Mouse (Mus musculus) large intestine, adult 2 months (tissue): ENCODE data around the gene Coq6. TPM values are rescaled to one million over a fixed set of nuclear protein-coding genes. Genes with fewer than 3 reads are reported as not detected.

Experiments
- DNase-seq: peaks from one replicate; pipeline ENCODE4 v3.0.0-alpha.2; 2012; ENCODE audit warnings: low read depth, low spot score
- WGBS: fragments of 180-500 bp; shearing (Covaris S2); methylation state at CpG from one replicate; pipeline ENCODE4 v1.1.7; 2018; 5-methylcytosine and 5-hydroxymethylcytosine counted together
- polyA plus RNA-seq: library from polyadenylated mRNA; depleted of rRNA; stranded (reverse); fragments of >200 nt; gene quantifications from 2 replicates; pipeline ENCODE4 v1.2.3, GENCODE M21; 2012

Gene Coq6
- polyA plus RNA-seq, 1 experiment, result 43.2 TPM

DNA sequence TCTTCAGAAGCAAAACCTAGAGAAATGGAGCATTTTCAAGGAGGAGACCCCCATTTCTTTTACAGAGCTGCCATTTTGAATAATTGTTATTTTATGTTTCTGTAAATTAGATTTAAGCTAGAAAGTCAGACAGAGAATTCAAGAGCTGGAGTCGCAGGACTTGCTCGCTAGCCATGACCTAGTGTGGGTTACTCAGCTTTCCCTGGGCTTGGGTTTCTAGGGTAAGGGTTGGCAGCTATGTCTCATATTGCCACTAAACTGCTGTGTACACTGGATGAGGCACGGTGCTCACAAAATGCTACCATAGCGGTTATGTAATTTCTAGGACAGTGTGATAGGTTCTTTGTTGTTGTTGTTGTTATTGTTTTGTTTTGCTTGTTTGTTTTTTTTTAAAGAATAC, 31.2 kb downstream of the Coq6 start:
- WGBS, result 95% methylated on average over 4 of the region's 4 CpGs
- DNase-seq, result no peak

DNA sequence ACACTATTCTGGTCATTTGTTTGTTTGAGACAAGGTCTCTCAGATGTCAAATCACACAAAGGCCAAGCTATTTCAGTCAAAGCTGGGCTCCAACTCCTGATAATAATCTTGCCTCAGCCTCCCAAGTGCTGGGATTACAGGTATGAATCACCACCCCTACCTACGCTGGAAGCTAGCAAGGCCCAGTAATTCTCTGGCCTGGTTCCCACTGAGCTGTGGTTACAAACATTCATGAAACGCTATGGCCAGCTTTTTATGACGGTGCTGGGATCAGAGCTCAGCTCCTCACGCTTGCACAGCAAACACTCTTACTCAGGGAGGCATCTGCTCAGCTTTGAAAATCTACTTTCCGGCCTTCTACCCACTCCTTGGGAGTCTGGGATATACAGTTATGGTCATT, 32.4 kb downstream of the Coq6 start:
- 39% methylated on average over 5 of the region's 5 CpGs for WGBS
- peak; percentile 55 for DNase-seq

DNA sequence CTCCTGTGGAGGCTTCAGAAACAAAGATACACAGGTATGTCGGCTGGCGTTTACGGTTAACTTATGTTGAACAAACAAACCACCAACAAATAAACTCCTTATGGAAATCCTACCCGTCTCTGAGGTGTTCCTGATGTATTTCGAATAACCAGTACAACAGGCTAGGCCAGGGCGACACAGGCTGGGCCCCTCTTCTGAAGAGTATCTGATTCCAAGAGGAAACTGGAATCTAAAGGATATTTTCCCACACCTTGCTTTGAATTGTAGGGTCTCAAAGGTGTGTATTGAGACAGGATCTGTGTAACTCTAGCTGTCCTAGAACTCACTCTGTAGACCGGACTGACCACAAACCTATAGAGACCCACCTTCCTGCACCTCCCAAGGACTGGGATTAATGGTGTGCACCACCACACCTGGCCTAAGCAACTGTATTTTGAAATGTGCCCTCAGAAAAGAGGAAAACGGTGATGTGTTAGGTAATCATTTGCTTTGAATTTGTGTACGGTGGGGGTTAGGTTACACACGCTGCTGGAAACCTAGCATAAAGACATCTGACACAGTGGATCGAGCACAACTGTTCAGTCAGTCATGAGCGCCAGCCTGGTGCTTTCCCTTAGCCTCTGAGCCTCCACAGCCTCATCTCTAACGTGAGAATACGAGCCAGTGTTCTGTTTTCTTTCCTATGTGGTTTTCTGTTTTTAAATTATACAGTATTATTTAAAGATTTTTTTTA, 35.7 kb downstream of the Coq6 start:
- DNase-seq, result no peak
- 64% methylated on average over 14 of the region's 14 CpGs for WGBS

DNA sequence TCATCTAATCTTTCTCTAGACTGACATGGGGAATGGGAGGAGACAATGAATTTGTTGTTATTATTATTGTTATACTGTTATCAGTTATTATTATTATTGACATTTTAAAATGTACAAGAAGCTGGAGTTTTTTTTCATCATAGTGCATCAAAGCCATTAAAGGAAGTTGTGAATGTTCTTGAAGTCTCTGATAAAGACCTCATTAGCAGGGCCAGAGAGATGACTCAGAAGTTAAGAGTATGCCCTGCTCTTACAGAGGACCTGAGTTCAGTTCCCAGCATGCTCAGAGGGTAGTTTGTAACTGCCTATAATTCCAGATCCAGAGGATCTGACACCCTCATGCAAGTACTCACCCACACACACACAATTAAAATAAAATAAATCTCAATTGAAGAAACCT, 36.2 kb downstream of the Coq6 start:
- DNase-seq, result no peak

DNA sequence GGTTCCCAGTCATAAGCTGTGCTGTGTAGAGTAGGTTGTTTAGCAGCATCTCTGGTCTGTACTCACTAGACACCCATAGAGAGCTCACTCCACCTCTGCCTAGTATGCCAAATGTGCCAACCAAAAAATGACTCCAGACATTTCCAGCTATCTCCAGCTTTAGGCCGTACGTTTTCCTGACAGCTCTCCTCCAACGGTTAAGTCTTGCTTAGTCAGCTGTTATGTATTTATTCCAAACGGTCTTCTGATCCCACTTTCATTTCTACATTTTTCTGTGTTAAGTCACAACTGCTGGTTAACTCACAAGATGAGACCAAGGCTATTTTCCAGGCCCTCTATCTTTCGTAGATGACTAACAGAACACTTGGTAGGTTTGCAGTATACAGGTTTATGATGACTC, 37.2 kb downstream of the Coq6 start:
- DNase-seq, result no peak
- WGBS, result 38% methylated on average over 5 of the region's 5 CpGs

DNA sequence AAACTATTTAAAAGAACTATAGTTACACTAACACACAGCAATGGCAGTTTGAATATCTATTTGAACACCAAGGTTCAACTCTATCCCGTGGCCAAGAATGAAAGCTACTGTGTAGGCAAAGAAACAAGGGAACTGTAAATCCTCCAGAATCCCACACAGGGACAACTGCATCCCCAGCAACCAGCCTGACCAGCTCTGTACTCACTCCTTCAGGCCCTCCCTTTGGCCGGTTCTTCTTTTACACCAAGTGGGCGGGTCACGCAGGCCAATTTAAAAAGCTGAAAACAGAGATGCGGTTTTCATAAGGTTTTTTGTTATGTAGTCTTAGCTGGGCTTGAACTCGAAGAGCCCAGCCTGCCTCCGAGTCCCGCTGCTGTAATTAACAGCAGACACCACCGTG, 37.7 kb downstream of the Coq6 start:
- WGBS, result 29% methylated on average over 9 of the region's 9 CpGs
- no peak for DNase-seq

DNA sequence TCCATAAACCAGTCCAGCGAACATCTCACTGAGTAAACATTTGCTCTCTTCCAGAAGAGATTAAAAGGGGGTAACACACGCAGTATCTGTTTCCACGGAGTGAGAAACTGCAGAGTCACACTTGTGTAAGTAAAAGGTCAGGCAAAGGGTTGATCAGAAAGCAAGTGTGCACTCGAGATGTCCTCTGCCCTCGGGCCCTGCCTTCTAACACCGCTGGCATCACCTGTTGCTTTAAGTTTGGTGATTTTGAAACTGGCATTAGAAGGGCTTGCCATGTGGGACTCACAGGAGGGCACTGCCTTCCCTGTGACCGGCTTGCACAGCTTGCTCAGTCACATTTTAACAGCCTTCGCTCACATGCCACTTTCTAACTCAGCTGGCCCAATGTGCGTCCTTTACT, 38.2 kb downstream of the Coq6 start:
- no peak for DNase-seq
- WGBS, result 25% methylated on average over 9 of the region's 9 CpGs

DNA sequence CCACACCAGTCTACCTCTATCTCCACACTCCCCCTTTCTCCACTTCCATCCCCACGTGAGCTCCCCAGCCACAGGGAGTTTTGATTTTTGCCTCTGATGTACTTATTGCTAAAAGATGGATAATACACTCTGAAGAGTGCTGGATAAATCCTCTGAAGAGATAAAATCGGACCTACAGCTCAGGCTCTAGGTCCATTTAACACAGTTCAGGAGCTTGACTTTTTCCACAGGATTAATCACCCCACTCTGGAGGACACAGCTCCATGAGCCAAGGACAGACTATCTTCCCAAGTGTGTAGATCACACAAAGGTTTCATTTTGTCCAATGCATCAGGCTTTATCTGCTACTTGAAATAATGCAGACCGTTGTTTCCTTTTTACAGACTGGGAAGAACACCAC, 38.6 kb downstream of the Coq6 start:
- WGBS, result 40% methylated on average over 3 of the region's 3 CpGs
- no peak for DNase-seq

DNA sequence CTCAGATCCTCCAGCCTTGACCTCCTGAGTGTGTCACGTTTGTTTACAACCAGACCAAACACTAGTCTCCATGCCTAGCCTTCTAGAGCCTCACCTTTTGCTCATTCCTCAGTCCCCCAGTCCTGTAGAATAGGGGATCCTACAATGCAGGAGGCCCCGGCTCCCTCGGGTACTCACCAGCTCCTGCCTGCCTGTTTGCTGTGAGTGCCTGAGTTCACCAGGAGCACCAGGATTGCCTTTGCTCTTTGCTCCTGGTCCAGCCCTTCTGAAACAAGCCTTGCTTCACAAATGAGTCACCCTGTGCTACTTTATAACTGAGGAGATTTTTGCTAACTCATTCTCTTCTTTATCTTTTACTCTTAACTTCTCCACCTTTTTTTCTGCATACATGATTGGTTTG, 39.2 kb downstream of the Coq6 start:
- 23% methylated on average over 3 of the region's 3 CpGs for WGBS

DNA sequence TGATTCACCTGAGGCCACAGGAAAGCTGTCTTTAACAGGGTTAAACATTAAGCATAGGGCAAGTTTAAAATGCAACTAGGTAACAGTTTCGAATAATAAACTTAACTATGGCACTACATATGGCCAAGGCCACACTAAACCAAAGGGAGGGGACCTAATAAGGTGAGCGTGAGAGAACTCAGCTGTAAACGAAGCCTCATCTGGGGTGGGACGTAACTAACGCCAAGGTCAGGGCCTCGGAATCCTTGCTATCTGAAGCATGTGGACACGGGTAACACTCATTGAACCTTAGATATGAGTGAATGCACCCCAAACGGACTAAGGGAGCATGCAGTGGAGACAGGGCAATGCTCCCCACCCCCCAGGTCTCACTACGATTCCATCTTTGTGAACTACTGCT, 41.5 kb downstream of the Coq6 start:
- DNase-seq, result peak; percentile 83
- 31% methylated on average over 9 of the region's 9 CpGs for WGBS

More for the DNA sequence above, 39.2 kb downstream of the Coq6 start:
- peak; percentile 76 for DNase-seq

DNA sequence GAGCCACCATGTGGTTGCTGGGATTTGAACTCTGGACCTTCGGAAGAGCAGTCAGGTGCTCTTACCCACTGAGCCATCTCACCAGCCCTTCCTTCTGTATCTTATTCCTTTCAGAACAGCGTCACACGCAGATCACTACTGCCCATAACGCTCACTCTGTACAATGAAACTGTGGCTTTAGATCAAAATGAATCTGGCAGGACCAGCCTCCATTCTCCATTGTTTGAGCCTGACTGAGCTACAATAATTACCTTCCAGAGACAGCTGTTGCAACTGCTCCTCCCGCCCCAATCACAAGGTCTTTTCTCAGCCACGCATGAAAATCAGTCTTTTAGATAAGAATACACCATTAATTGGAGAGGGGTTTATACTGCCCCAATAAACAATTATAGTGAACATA, 43.1 kb downstream of the Coq6 start:
- DNase-seq, result no peak
- WGBS, result 58% methylated on average over 6 of the region's 6 CpGs

DNA sequence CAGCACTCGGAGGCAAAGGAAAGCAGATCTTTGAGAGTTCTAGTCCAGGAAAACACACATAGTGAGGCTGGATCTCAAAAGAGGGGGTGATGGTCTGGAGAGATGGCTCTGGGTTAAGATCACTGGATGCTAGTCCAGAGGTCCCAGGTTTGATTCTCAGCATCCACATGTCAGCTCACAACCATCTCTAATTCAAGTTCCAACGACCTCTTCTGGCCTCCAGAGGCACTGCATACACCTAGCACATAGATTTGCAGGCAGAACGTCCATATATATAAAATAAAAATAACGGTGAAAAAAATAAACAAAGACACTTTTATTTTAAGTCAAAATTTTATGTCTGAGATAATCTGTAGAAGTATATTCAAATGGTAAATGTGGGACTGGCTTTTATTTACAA, 45.8 kb downstream of the Coq6 start:
- WGBS, result 57% methylated on average over 4 of the region's 4 CpGs

DNA sequence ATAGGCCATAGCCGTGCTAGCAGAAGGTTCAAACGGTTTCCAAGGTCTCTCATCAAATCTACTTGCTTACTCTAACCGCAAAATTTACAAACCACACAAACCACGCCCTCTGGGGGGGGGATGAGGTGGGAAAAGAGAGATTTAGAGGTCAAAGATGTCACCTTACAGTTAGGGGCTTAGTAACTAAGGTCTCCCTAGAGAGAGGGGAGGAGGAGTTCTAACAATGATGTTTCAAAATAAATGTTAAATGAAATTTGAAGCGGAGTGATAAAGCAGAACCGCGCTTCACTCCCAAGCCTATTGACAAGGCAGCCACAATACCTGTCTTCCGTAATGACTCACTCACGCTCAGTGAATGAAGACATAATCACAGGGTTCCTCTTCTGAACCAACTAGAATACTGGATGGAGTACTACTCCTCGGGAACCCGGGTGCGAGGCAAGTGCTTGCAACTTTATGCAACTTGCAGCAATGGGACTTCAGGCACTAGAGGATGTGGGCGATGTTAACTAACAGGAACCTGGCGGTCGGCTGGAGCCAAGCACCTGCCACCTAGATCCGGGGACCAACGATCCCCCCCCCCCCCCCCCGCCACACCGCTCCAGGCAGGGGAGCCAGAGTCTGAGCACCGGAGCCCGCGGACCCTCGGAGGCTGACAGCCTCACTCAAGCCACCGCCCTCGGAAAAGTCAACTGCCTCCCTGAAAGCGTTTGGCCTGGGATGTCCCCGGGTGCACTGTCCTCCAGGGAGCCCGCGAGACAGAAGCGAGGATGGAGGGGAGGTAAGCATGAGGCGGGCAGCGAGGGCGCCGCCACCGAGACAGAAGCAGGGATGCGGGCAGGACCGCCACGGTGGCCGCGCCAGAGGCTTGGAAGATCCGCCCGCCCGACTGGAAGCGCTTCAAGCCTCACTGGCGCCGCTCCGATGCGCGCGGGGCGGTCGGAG, 46.7 kb downstream of the Coq6 start:
- DNase-seq, result no peak
- 1% methylated on average over 50 of the region's 52 CpGs for WGBS

More for the DNA sequence above, 45.8 kb downstream of the Coq6 start:
- DNase-seq, result no peak

DNA sequence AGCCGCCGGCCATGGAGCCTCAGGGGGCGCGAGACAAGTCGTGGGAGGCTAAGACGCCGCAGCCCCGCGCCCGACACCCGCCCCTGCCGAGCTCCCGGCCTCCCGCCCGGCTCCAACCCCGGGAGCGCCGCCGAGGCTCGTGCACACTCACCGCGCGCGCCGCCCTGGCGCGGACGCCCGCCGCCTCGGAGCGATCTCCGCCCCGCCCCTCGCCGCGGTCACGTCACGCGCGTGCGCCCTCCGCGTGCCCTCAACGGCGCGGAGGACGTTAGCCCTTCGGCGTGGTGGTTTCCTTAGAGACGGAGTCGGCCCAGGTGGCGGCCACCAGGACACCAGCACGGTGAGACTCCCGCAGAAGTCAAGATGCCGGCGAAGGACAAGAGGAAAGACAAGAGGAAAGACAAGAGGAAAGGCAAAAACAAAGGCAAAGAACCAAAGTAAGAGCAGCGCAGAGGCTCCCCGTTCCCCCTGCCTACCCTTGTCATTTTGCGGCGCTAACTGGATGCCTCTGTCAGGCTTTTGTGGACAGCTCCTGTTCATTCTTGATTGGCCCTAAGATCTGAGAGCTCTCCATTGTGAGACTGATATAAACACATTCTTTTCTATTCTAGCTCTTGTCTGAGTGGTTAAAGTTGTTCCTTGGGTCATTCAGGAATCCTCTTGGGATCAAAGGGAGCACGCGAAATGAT, 47.5 kb downstream of the Coq6 start, which contains the start of the genes Entpd5 and Bbof1:
TSS of gene Entpd5 (minus strand) at position 211 of the 689 bp plus-strand sequence.
TSS of gene Bbof1 (plus strand) at position 253 of the 689 bp plus-strand sequence.
- WGBS, result 3% methylated on average over 63 of the region's 63 CpGs
- DNase-seq, result peak; percentile 60

DNA sequence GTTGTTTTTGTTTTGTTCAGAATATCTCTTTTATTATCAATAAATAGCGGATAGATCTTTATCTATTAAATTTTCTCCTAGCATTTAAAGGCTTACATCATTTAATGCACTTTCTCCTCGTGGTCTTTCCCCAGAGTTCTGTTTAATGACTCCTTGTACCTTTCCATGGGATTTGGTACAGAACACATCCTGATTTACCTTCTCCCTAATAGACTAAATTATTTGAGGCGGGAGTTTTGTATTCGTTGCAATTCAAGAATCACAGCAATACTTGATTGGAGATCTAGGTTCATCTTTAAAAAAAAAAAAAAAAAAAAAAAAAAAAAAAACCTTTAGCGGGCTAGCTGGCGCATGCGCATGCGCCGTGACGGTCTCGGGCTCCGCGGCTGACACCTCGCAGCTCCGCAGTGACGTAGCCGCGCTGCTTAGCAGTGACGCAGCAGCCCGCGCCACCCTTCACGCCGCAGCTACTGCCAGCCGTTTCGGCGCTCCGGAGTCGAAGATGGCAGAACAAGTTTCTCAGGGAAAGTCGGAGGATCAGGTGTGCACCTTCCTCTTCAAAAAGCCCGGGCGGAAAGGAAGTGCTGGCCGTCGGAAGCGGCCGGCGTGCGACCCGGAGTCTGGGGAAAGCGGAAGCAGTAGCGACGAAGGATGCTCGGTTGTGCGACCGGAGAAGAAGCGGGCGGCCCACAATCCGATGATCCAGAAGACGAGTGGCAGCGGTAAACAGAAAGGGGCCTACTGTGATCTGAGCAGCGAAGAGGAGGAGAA, 55.6 kb downstream of the Coq6 start, which contains the start of gene Rnf113a2:
TSS of gene Rnf113a2 (plus strand) at position 363 of the 771 bp plus-strand sequence.
- no peak for DNase-seq

DNA sequence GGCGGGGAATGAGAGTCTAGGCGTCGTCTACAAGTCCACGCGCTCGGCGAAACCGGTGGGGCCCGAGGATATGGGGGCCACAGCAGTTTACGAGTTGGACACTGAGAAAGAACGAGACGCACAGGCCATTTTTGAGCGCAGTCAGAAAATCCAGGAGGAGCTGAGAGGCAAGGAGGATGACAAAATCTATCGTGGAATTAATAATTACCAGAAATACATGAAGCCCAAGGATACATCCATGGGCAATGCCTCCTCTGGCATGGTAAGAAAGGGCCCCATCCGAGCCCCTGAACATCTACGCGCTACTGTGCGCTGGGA, 56.1 kb downstream of the Coq6 start:
- 30% methylated on average over 18 of the region's 18 CpGs for WGBS
- DNase-seq, result no peak

More for the DNA sequence above, 55.6 kb downstream of the Coq6 start, which contains the start of gene Rnf113a2:
- 2% methylated on average over 50 of the region's 50 CpGs for WGBS
